Mouse (Mus musculus) midbrain, embryonic 11.5 days (tissue): ENCODE measurements around the gene Ube2j2. TPM values are rescaled to one million over a fixed set of nuclear protein-coding genes. Genes with fewer than 3 reads are reported as not detected.

Source experiments
- ATAC-seq: fragments of 200-750 bp; cut with Nextera tagmentation; 2 replicates; pipeline ENCODE4 v1.8.0; 2017; ENCODE audit warnings: moderate TSS enrichment, moderate library complexity; ENCODE audit not compliant: low FRiP score
- DNase-seq: peaks from one replicate; pipeline ENCODE4 v3.0.0; 2015; ENCODE audit warnings: low spot score; ENCODE audit errors: missing footprints
- H3K27ac ChIP-seq: fragments of 300-500 bp; sonication (generic); 2 replicates; pipeline ENCODE4 v1.5.1; 2014; ENCODE audit warnings: low read depth, low read length
- H3K27me3 ChIP-seq: fragments of 300-500 bp; sonication (generic); 2 replicates; pipeline ENCODE4 v1.6.1; 2014; ENCODE audit warnings: mild to moderate bottlenecking, low read length, moderate library complexity, mixed read lengths; ENCODE audit not compliant: control insufficient read depth, insufficient read depth
- H3K36me3 ChIP-seq: fragments of 300-500 bp; sonication (generic); 2 replicates; pipeline ENCODE4 v1.6.1; 2014; ENCODE audit warnings: mild to moderate bottlenecking, low read length, moderate library complexity, mixed read lengths; ENCODE audit not compliant: control insufficient read depth, insufficient read depth
- H3K4me1 ChIP-seq: fragments of 300-500 bp; sonication (generic); 2 replicates; pipeline ENCODE4 v1.6.1; 2014; ENCODE audit warnings: low read length; ENCODE audit not compliant: control insufficient read depth, insufficient read depth
- H3K4me2 ChIP-seq: fragments of 300-500 bp; sonication (generic); 2 replicates; pipeline ENCODE4 v1.6.1; 2014; ENCODE audit warnings: mild to moderate bottlenecking, moderate library complexity
- H3K4me3 ChIP-seq: fragments of 300-500 bp; sonication (generic); 2 replicates; pipeline ENCODE4 v1.5.1; 2014; ENCODE audit warnings: low read depth, low read length
- H3K9ac ChIP-seq: fragments of 300-500 bp; sonication (generic); 2 replicates; pipeline ENCODE4 v1.6.1; 2014; ENCODE audit warnings: low read length
- H3K9me3 ChIP-seq: fragments of 300-500 bp; sonication (generic); 2 replicates; pipeline ENCODE4 v1.6.1; 2016; ENCODE audit warnings: low read length; ENCODE audit not compliant: control insufficient read depth
- WGBS: fragments of 180-500 bp; shearing (Covaris S2); extraction: QIAGEN DNeasy Blood & Tissue Kit; methylation state at CpG from one replicate; pipeline ENCODE4 v1.1.7; 2014; 5-methylcytosine and 5-hydroxymethylcytosine counted together
- polyA plus RNA-seq: library from polyadenylated mRNA; unstranded; fragments of >200 nt; fragmentation: Nextera tagmentation; extraction: Ambion mirVana; gene quantifications from 2 replicates; pipeline ENCODE4 v1.2.1, GENCODE M21; 2014

Gene Ube2j2
- polyA plus RNA-seq, 1 experiment from 2014 or later = 158 TPM

- H3K27ac ChIP-seq = no peak overlapping the region
- WGBS = 81% methylated on average over 2 of the region's 2 CpGs
- H3K4me2 ChIP-seq = no peak overlapping the region
- ATAC-seq (no peak), DNase-seq (no peak)
- H3K36me3 ChIP-seq = no peaks in the 10 kb centered on the region
- H3K4me1 ChIP-seq = peaks cover 2% of the 10 kb centered on the region
- no peak overlapping the region for H3K9ac ChIP-seq
- no peaks in the 10 kb centered on the region for H3K27me3 ChIP-seq
- no peaks in the 10 kb centered on the region for H3K9me3 ChIP-seq
- H3K4me3 ChIP-seq = no peak overlapping the region
Measured at GRCm38 (mm10) chr4:155973239-155973638, 29.6 kb downstream of the Ube2j2 start.

- no peaks in the 10 kb centered on the region for H3K9me3 ChIP-seq
- DNase-seq (no peak), ATAC-seq (no peak)
- no peak overlapping the region for H3K9ac ChIP-seq
- H3K4me2 ChIP-seq = no peak overlapping the region
- no peak overlapping the region for H3K4me3 ChIP-seq
- H3K27me3 ChIP-seq = no peaks in the 10 kb centered on the region
- H3K27ac ChIP-seq = no peak overlapping the region
- no peaks in the 10 kb centered on the region for H3K36me3 ChIP-seq
- WGBS = 86% methylated on average over 12 of the region's 12 CpGs
- peaks cover 2% of the 10 kb centered on the region; the same call in 1 of the 2 replicates for H3K4me1 ChIP-seq
Measured at GRCm38 (mm10) chr4:155981436-155982082, 37.9 kb downstream of the Ube2j2 start.

GRCm38 (mm10) chr4:155983788-155984187 lies 40.2 kb downstream of the Ube2j2 start:
- peak; percentile 80 for DNase-seq

GRCm38 (mm10) chr4:155991211-155991907 lies 47.7 kb downstream of the Ube2j2 start:
- peaks cover 22% of the 10 kb centered on the region for H3K4me1 ChIP-seq
- H3K4me2 ChIP-seq = peak overlapping the region; percentile 95
- H3K27ac ChIP-seq = no peak overlapping the region

More at GRCm38 (mm10) chr4:155983788-155984187, 40.2 kb downstream of the Ube2j2 start:
- Histone ChIP-seq H3K4me1 (peaks cover 2% of the 10 kb centered on the region; the same call in 1 of the 2 replicates), H3K9me3 (no peaks in the 10 kb centered on the region), H3K36me3 (no peaks in the 10 kb centered on the region), H3K27me3 (no peaks in the 10 kb centered on the region), H3K9ac (no peak overlapping the region), H3K4me3 (no peak overlapping the region), H3K27ac (no peak overlapping the region), H3K4me2 (0 out of 2 replicates have a peak overlapping the region, but pooled peaks have one; percentile 4)
- no peak for ATAC-seq
- 17% methylated on average over 2 of the region's 2 CpGs for WGBS

GRCm38 (mm10) chr4:155991908-155992230 lies 48.2 kb downstream of the Ube2j2 start:
- Histone ChIP-seq H3K9ac (peak overlapping the region; percentile 79), H3K9me3 (no peaks in the 10 kb centered on the region), H3K4me1 (peaks cover 22% of the 10 kb centered on the region), H3K27me3 (no peaks in the 10 kb centered on the region), H3K4me2 (peak overlapping the region; percentile 95), H3K36me3 (peaks cover 2% of the 10 kb centered on the region), H3K4me3 (peak overlapping the region; percentile 90), H3K27ac (peak overlapping the region; percentile 82)
- DNase-seq = no peak
- WGBS = 27% methylated on average over 37 of the region's 37 CpGs
- peak; percentile 18 for ATAC-seq

More at GRCm38 (mm10) chr4:155991211-155991907, 47.7 kb downstream of the Ube2j2 start:
- no peak for DNase-seq
- 85% methylated on average over 22 of the region's 22 CpGs for WGBS
- ATAC-seq = no peak
- Histone ChIP-seq H3K36me3 (peaks cover 2% of the 10 kb centered on the region; the same call in 1 of the 2 replicates), H3K9ac (peak overlapping the region; percentile 79), H3K9me3 (no peaks in the 10 kb centered on the region), H3K4me3 (peak overlapping the region; percentile 90), H3K27me3 (no peaks in the 10 kb centered on the region)

GRCm38 (mm10) chr4:155992241-155992905 lies 48.7 kb downstream of the Ube2j2 start, which contains the start of the genes B3galt6 and Sdf4:
Gene B3galt6, minus strand, starts transcription at chr4:155992649.
Gene Sdf4, plus strand, starts transcription at chr4:155992872.
- Histone ChIP-seq H3K27me3 (no peaks in the 10 kb centered on the region), H3K9ac (peak within 1 kb of the TSS; percentile 90)
- under 1% methylated on average over 94 of the region's 99 CpGs for WGBS

GRCm38 (mm10) chr4:155992906-155993547 lies 49.4 kb downstream of the Ube2j2 start:
- peak; percentile 100 for DNase-seq
- Histone ChIP-seq H3K27me3 (no peaks in the 10 kb centered on the region), H3K4me3 (peak overlapping the region; percentile 90), H3K9me3 (no peaks in the 10 kb centered on the region), H3K36me3 (peaks cover 6% of the 10 kb centered on the region), H3K27ac (peak overlapping the region; percentile 83), H3K9ac (peak overlapping the region; percentile 90), H3K4me1 (peaks cover 22% of the 10 kb centered on the region), H3K4me2 (peak overlapping the region; percentile 74)
- peak; percentile 87 for ATAC-seq
- under 1% methylated on average over 70 of the region's 70 CpGs for WGBS

More at GRCm38 (mm10) chr4:155992241-155992905, 48.7 kb downstream of the Ube2j2 start, which contains the start of the genes B3galt6 and Sdf4:
- ATAC-seq = peak; percentile 87
- peak; percentile 98 for DNase-seq
- Histone ChIP-seq H3K4me1 (peaks cover 22% of the 10 kb centered on the region), H3K27ac (peak within 1 kb of the TSS; percentile 83), H3K4me2 (peak within 1 kb of the TSS; percentile 95), H3K4me3 (peak within 1 kb of the TSS; percentile 90), H3K36me3 (peaks cover 2% of the 10 kb centered on the region), H3K9me3 (no peaks in the 10 kb centered on the region)

GRCm38 (mm10) chr4:155993606-155994005 lies 50.0 kb downstream of the Ube2j2 start:
- Histone ChIP-seq H3K4me1 (peaks cover 22% of the 10 kb centered on the region), H3K27ac (peak overlapping the region; percentile 83; the same call in 1 of the 2 replicates), H3K36me3 (peaks cover 6% of the 10 kb centered on the region), H3K9me3 (no peaks in the 10 kb centered on the region), H3K27me3 (no peaks in the 10 kb centered on the region), H3K4me3 (peak overlapping the region; percentile 90), H3K9ac (peak overlapping the region; percentile 90), H3K4me2 (peak overlapping the region; percentile 74)
- DNase-seq (no peak), ATAC-seq (no peak)
- 5% methylated on average over 15 of the region's 15 CpGs for WGBS
